Mouse (Mus musculus): ENCODE data around the gene Arid1b.

Arid1b gene

GRCm38 (mm10) chr17:5004706-5005105 is 10.6 kb downstream of the Arid1b start:
- Histone ChIP-seq H3K4me3 (replicated peaks; ENCODE audit: low read length) (no peak overlapping the region), H3K36me3 (ENCODE audit: insufficient read depth, low read length) (no peaks in the 10 kb centered on the region), H3K9me3 (ENCODE audit: low read length) (no peaks in the 10 kb centered on the region), H3K27me3 (ENCODE audit: insufficient read depth, low read length) (no peaks in the 10 kb centered on the region), H3K4me1 (replicated peaks; ENCODE audit: low read depth, low read length) (peaks cover 74% of the 10 kb centered on the region)
- no peak for TF ChIP-seq POU5F1 (IDR thresholded peaks at IDR 0.05; ENCODE audit: borderline replicate concordance, low read length)
- no peak for TF ChIP-seq CTCF (conservative IDR thresholded peaks at IDR 0.05; ENCODE audit: low read length)
- TF ChIP-seq NANOG (IDR thresholded peaks at IDR 0.05; ENCODE audit: borderline replicate concordance, low read length): no peak

- H3K4me3 ChIP-seq (replicated peaks; ENCODE audit: low read length): no peak overlapping the region
- peaks cover 78% of the 10 kb centered on the region for H3K4me1 ChIP-seq (replicated peaks; ENCODE audit: low read depth, low read length)
- H3K27me3 ChIP-seq (ENCODE audit: insufficient read depth, low read length): no peaks in the 10 kb centered on the region
- no peaks in the 10 kb centered on the region for H3K36me3 ChIP-seq (ENCODE audit: insufficient read depth, low read length)
- no peaks in the 10 kb centered on the region for H3K9me3 ChIP-seq (ENCODE audit: low read length)
- no peak for TF ChIP-seq CTCF (conservative IDR thresholded peaks at IDR 0.05; ENCODE audit: low read length)
- TF ChIP-seq NANOG (IDR thresholded peaks at IDR 0.05; ENCODE audit: borderline replicate concordance, low read length): no peak
- no peak for TF ChIP-seq POU5F1 (IDR thresholded peaks at IDR 0.05; ENCODE audit: borderline replicate concordance, low read length)
Observed at GRCm38 (mm10) chr17:5005285-5005684, 11.2 kb downstream of the Arid1b start.

- H3K36me3 ChIP-seq (ENCODE audit: insufficient read depth, low read length): no peaks in the 10 kb centered on the region
- H3K4me1 ChIP-seq (replicated peaks; ENCODE audit: low read depth, low read length): peaks cover 69% of the 10 kb centered on the region
- H3K9me3 ChIP-seq (ENCODE audit: low read length): no peaks in the 10 kb centered on the region
- no peaks in the 10 kb centered on the region for H3K27me3 ChIP-seq (ENCODE audit: insufficient read depth, low read length)
- peak; percentile 43; the same call in 1 of the 2 replicates for TF ChIP-seq NANOG (IDR thresholded peaks at IDR 0.05; ENCODE audit: borderline replicate concordance, low read length)
- TF ChIP-seq POU5F1 (IDR thresholded peaks at IDR 0.05; ENCODE audit: borderline replicate concordance, low read length): no peak; the same call in 1 of the 2 replicates
- 0 out of 2 replicates have a peak overlapping the region, but pooled peaks have one; percentile 23 for H3K4me3 ChIP-seq (replicated peaks; ENCODE audit: low read length)
Observed at GRCm38 (mm10) chr17:5007156-5007658, 13.1 kb downstream of the Arid1b start.

GRCm38 (mm10) chr17:5008236-5008635 is 14.1 kb downstream of the Arid1b start:
- H3K27me3 ChIP-seq (ENCODE audit: insufficient read depth, low read length): no peaks in the 10 kb centered on the region
- no peak for TF ChIP-seq CTCF (conservative IDR thresholded peaks at IDR 0.05; ENCODE audit: low read length)
- TF ChIP-seq NANOG (IDR thresholded peaks at IDR 0.05; ENCODE audit: borderline replicate concordance, low read length): no peak
- TF ChIP-seq POU5F1 (IDR thresholded peaks at IDR 0.05; ENCODE audit: borderline replicate concordance, low read length): no peak
- H3K4me1 ChIP-seq (replicated peaks; ENCODE audit: low read depth, low read length): peaks cover 72% of the 10 kb centered on the region
- no peak overlapping the region for H3K4me3 ChIP-seq (replicated peaks; ENCODE audit: low read length)
- H3K9me3 ChIP-seq (ENCODE audit: low read length): no peaks in the 10 kb centered on the region
- no peaks in the 10 kb centered on the region for H3K36me3 ChIP-seq (ENCODE audit: insufficient read depth, low read length)

- H3K9me3 ChIP-seq (ENCODE audit: low read length): no peaks in the 10 kb centered on the region
- no peaks in the 10 kb centered on the region for H3K27me3 ChIP-seq (ENCODE audit: insufficient read depth, low read length)
- TF ChIP-seq NANOG (IDR thresholded peaks at IDR 0.05; ENCODE audit: borderline replicate concordance, low read length) (no peak), CTCF (conservative IDR thresholded peaks at IDR 0.05; ENCODE audit: low read length) (no peak), POU5F1 (IDR thresholded peaks at IDR 0.05; ENCODE audit: borderline replicate concordance, low read length) (no peak)
- H3K36me3 ChIP-seq (ENCODE audit: insufficient read depth, low read length): no peaks in the 10 kb centered on the region
- H3K4me3 ChIP-seq (replicated peaks; ENCODE audit: low read length): no peak overlapping the region
- peaks cover 72% of the 10 kb centered on the region for H3K4me1 ChIP-seq (replicated peaks; ENCODE audit: low read depth, low read length)
Observed at GRCm38 (mm10) chr17:5008761-5009160, 14.6 kb downstream of the Arid1b start.

GRCm38 (mm10) chr17:5009526-5010260 is 15.6 kb downstream of the Arid1b start:
- TF ChIP-seq NANOG (IDR thresholded peaks at IDR 0.05; ENCODE audit: borderline replicate concordance, low read length) (no peak), POU5F1 (IDR thresholded peaks at IDR 0.05; ENCODE audit: borderline replicate concordance, low read length) (no peak), CTCF (conservative IDR thresholded peaks at IDR 0.05; ENCODE audit: low read length) (no peak)
- Histone ChIP-seq H3K36me3 (ENCODE audit: insufficient read depth, low read length) (no peaks in the 10 kb centered on the region), H3K4me1 (replicated peaks; ENCODE audit: low read depth, low read length) (peaks cover 72% of the 10 kb centered on the region)

GRCm38 (mm10) chr17:5010781-5011180 is 16.6 kb downstream of the Arid1b start:
- no peaks in the 10 kb centered on the region for H3K36me3 ChIP-seq (ENCODE audit: insufficient read depth, low read length)
- no peaks in the 10 kb centered on the region for H3K27me3 ChIP-seq (ENCODE audit: insufficient read depth, low read length)
- H3K9me3 ChIP-seq (ENCODE audit: low read length): no peaks in the 10 kb centered on the region
- H3K4me3 ChIP-seq (replicated peaks; ENCODE audit: low read length): no peak overlapping the region
- peaks cover 74% of the 10 kb centered on the region for H3K4me1 ChIP-seq (replicated peaks; ENCODE audit: low read depth, low read length)
- TF ChIP-seq POU5F1 (IDR thresholded peaks at IDR 0.05; ENCODE audit: borderline replicate concordance, low read length) (no peak), CTCF (conservative IDR thresholded peaks at IDR 0.05; ENCODE audit: low read length) (no peak), NANOG (IDR thresholded peaks at IDR 0.05; ENCODE audit: borderline replicate concordance, low read length) (no peak)

More at GRCm38 (mm10) chr17:5009526-5010260, 15.6 kb downstream of the Arid1b start:
- H3K9me3 ChIP-seq (ENCODE audit: low read length): no peaks in the 10 kb centered on the region
- no peak overlapping the region for H3K4me3 ChIP-seq (replicated peaks; ENCODE audit: low read length)
- H3K27me3 ChIP-seq (ENCODE audit: insufficient read depth, low read length): no peaks in the 10 kb centered on the region

GRCm38 (mm10) chr17:5012091-5012490 is 18.0 kb downstream of the Arid1b start:
- H3K4me3 ChIP-seq (replicated peaks; ENCODE audit: low read length): no peak overlapping the region
- H3K9me3 ChIP-seq (ENCODE audit: low read length): no peaks in the 10 kb centered on the region
- peaks cover 69% of the 10 kb centered on the region for H3K4me1 ChIP-seq (replicated peaks; ENCODE audit: low read depth, low read length)
- H3K36me3 ChIP-seq (ENCODE audit: insufficient read depth, low read length): no peaks in the 10 kb centered on the region
- no peaks in the 10 kb centered on the region for H3K27me3 ChIP-seq (ENCODE audit: insufficient read depth, low read length)
- no peak for TF ChIP-seq CTCF (conservative IDR thresholded peaks at IDR 0.05; ENCODE audit: low read length)

GRCm38 (mm10) chr17:5012517-5012916 is 18.4 kb downstream of the Arid1b start:
- TF ChIP-seq CTCF (conservative IDR thresholded peaks at IDR 0.05; ENCODE audit: low read length) (no peak), NANOG (IDR thresholded peaks at IDR 0.05; ENCODE audit: borderline replicate concordance, low read length) (no peak), POU5F1 (IDR thresholded peaks at IDR 0.05; ENCODE audit: borderline replicate concordance, low read length) (no peak)
- no peak overlapping the region for H3K4me3 ChIP-seq (replicated peaks; ENCODE audit: low read length)
- no peaks in the 10 kb centered on the region for H3K36me3 ChIP-seq (ENCODE audit: insufficient read depth, low read length)
- H3K4me1 ChIP-seq (replicated peaks; ENCODE audit: low read depth, low read length): peaks cover 65% of the 10 kb centered on the region
- H3K27me3 ChIP-seq (ENCODE audit: insufficient read depth, low read length): no peaks in the 10 kb centered on the region
- no peaks in the 10 kb centered on the region for H3K9me3 ChIP-seq (ENCODE audit: low read length)

All from E14TG2a.4 (cell line).